Mouse (Mus musculus): ENCODE results near the gene Sez6l. TPM values are rescaled to one million over a fixed set of nuclear protein-coding genes. Genes with fewer than 3 reads are reported as not detected.

Gene Sez6l
- polyA plus RNA-seq (2012; ENCODE audit: insufficient read depth, insufficient read length, missing spikeins): not detected in 2 replicates

DNA sequence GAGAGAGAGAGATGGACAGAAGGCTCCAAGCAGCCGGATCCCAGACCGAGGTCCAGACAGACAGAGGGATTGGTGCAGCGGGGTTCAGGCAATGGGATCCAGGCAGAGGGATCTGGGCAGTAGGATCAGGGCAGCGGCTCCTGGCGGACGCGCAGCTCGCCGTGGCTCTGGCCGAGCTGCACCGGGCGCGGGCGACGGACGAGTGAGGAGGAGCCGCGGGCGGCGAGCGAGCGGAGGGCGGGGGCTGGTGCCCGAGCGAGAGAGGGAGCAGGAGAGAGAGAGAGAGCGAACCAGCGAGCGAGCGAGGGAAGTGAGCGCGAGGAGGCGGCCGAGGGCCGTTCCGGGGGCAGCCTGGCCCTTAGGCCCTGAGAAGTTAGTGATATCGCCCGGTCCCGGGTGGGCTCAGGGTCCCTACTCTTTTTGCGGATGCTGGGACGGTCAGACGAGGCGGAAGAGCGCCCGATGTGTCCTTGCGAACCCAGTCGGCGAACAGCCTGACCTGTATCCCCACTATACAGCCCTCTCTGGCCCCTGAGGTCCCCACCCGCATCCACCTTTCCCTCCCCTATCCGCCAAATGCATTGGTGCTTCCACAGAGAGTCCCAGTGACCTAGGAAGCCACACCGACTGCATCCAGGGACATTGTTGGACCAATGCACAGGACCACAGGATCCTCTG is at the start of gene Sez6l:
TSS of gene Sez6l (minus strand) at position 193 of the 678 bp plus-strand sequence.
- peak within 1 kb of the TSS; percentile 20; the same call in 1 of the 2 replicates for H3K4me3 ChIP-seq (ENCODE audit: insufficient read depth, low read depth, low read length)

GRCm38 (mm10) chr5:112625555-112626160 is 48.7 kb upstream of the Sez6l start:
- Histone ChIP-seq H3K4me1 (ENCODE audit: control insufficient read depth, insufficient read depth, insufficient read length, low read length) (peaks cover 6% of the 10 kb centered on the region), H3K4me3 (ENCODE audit: insufficient read depth, low read depth, low read length) (no peak overlapping the region), H3K27ac (replicated peaks; ENCODE audit: low read depth, low read length) (no peak overlapping the region)

More for the DNA sequence above, at the start of gene Sez6l:
- Histone ChIP-seq H3K27ac (replicated peaks; ENCODE audit: low read depth, low read length) (no peak within 1 kb of the TSS), H3K4me1 (ENCODE audit: control insufficient read depth, insufficient read depth, insufficient read length, low read length) (no peaks in the 10 kb centered on the region; the same call in 1 of the 2 replicates)

DNA sequence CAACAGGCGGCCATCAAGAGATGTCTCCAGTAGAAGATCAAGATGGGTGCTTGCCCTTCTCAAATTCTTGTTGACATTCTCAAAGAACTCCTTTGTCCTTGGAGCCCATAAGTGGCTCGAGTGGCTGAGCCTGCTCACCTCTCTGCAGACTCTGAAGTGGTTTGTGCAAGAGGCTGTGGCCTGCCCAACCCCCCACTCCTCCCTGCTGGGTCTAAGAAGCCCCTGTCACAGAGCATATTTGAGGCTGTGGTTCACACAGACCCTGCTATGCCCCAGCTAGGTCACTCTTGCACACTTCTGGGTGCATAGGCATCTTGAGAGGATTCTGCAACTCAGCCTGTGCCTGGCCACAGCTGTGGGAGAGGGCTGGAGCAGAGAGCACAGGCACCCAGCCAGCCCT is 46.0 kb upstream of the Sez6l start:
- no peak overlapping the region for H3K27ac ChIP-seq (replicated peaks; ENCODE audit: low read depth, low read length)
- H3K4me3 ChIP-seq (ENCODE audit: insufficient read depth, low read depth, low read length): no peak overlapping the region
- H3K4me1 ChIP-seq (ENCODE audit: control insufficient read depth, insufficient read depth, insufficient read length, low read length): no peaks in the 10 kb centered on the region

GRCm38 (mm10) chr5:112620256-112620655 is 43.3 kb upstream of the Sez6l start:
- no peaks in the 10 kb centered on the region for H3K4me1 ChIP-seq (ENCODE audit: control insufficient read depth, insufficient read depth, insufficient read length, low read length)
- H3K4me3 ChIP-seq (ENCODE audit: insufficient read depth, low read depth, low read length): no peak overlapping the region
- no peak overlapping the region for H3K27ac ChIP-seq (replicated peaks; ENCODE audit: low read depth, low read length)

DNA sequence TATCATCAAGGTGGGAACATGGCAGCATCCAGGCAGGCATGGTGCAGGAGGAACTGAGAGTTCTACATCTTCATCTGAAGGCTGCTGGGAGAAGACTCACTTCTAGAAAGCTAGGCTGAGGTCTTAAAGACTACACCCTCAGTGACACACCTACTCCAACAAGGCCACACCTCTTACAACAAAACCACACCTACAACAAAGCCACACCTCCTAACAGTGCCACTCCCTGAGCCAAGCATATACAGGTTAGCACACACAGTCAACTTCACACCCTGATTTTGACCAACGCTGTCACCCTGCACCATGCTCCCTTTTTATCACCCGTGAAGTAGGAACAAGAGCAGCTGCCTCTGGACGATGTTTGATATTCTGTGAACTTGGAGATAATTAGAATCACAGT is 42.4 kb upstream of the Sez6l start:
- Histone ChIP-seq H3K27ac (replicated peaks; ENCODE audit: low read depth, low read length) (no peak overlapping the region), H3K4me3 (ENCODE audit: insufficient read depth, low read depth, low read length) (no peak overlapping the region), H3K4me1 (ENCODE audit: control insufficient read depth, insufficient read depth, insufficient read length, low read length) (no peaks in the 10 kb centered on the region)

DNA sequence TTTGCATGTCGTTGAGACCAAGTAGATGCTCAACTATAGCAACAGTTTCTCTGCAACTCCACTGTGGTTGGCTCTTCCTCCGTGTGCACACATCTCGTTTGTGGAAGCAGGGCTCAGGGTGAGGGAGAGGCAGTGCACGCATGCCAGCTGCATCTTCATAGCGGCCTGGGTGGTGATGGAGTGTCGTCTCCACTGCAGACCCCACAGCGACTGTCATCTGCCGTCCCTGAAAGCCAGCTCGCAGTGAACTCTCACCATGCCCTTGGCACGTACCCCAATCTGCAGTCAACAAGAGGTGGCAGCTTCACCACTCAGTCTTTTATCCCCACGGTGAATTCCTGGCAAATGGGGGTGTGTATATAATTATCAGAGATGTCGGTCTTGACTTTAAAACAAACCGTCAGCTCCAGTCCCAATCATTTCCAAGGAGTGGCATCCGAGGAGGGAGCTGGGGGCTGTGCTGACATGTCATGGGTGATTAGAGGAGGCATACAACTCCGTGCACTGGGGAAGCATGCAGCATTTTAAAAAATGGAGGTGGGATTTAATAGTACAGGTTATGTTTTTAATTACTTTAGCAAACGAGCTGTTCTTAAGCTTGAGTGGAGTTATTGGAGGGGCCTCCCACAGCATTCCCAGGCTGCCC is 40.7 kb upstream of the Sez6l start:
- H3K4me1 ChIP-seq (ENCODE audit: control insufficient read depth, insufficient read depth, insufficient read length, low read length): no peaks in the 10 kb centered on the region
- no peak overlapping the region for H3K27ac ChIP-seq (replicated peaks; ENCODE audit: low read depth, low read length)
- H3K4me3 ChIP-seq (ENCODE audit: insufficient read depth, low read depth, low read length): no peak overlapping the region

- Histone ChIP-seq H3K4me1 (ENCODE audit: control insufficient read depth, insufficient read depth, insufficient read length, low read length) (no peaks in the 10 kb centered on the region), H3K27ac (replicated peaks; ENCODE audit: low read depth, low read length) (no peak overlapping the region), H3K4me3 (ENCODE audit: insufficient read depth, low read depth, low read length) (no peak overlapping the region)
Observed at GRCm38 (mm10) chr5:112615946-112616617, 39.1 kb upstream of the Sez6l start.

DNA sequence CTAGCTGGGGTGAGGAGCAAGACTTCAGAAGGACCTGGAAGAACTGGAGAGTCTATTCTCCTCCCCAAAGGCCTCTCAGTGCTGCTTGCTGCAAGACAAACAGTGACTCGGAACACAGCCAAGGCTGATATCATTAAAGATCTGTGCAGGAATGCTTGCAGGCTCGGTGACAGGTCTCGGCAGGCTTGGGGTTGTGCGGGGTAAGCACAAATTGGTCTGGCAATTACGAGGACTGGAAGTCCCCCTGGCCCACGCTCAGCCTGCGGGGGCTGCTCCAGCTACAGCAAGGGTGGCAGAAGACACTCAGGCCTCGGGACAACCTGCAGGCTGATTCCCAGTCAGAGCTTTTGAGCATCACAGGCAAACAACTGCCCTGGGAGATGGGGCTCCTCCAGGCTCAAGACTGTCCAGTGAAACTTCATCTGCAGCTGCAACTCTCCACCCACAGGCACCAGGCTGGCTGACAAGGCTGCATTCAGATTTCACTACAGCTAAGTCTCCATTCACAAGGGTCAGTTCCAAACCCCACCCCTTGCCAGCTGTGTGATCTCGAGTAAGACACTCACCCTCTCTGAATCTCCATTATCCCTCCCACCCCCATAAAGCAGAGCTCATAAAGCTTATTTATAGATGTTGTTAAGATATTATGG is 31.0 kb upstream of the Sez6l start:
- H3K4me3 ChIP-seq (ENCODE audit: insufficient read depth, low read depth, low read length): no peak overlapping the region
- no peaks in the 10 kb centered on the region for H3K4me1 ChIP-seq (ENCODE audit: control insufficient read depth, insufficient read depth, insufficient read length, low read length)
- H3K27ac ChIP-seq (replicated peaks; ENCODE audit: low read depth, low read length): no peak overlapping the region

DNA sequence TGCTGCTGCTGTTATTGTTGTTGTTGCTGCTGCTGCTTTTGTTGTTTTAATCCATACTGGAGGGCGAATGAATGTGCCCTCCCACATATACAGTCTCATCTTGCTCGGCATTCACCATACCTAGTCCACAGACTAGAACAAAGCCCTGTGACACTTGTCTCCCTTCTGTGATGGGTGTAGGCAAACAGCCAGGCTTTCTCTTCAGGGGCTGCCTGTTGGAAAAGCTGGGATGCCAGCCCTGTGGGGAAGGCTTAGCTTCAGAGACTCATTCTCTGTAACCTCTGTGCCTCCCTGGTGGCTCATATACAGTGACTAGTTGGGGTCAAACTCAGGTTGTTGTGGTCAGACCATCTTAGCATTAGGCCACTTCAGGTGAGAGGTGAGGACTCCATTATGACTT is 30.1 kb upstream of the Sez6l start:
- Histone ChIP-seq H3K4me3 (ENCODE audit: insufficient read depth, low read depth, low read length) (no peak overlapping the region), H3K4me1 (ENCODE audit: control insufficient read depth, insufficient read depth, insufficient read length, low read length) (no peaks in the 10 kb centered on the region), H3K27ac (replicated peaks; ENCODE audit: low read depth, low read length) (no peak overlapping the region)

- Histone ChIP-seq H3K27ac (replicated peaks; ENCODE audit: low read depth, low read length) (no peak overlapping the region), H3K4me1 (ENCODE audit: control insufficient read depth, insufficient read depth, insufficient read length, low read length) (no peaks in the 10 kb centered on the region)
Observed at GRCm38 (mm10) chr5:112605371-112605770, 28.4 kb upstream of the Sez6l start.

DNA sequence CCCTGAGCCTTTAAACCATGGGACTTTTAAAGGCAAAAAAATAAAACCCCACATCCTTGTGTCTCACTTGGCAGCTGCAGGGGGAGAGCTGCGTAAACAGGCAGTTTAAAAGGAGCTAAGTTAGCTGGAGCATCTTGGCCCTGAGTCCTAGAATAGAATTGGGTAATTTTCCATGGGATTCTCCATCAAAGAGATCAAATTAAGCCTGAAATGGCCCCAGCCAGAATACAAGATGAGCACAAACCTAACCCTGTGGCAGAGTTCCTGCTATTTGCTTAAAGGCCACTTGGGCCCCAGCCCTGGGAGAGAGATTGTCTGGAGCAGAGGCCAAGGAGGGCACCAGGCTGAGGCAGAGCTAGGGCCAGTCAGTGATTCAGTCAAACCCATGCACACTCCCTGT is 27.3 kb upstream of the Sez6l start:
- no peaks in the 10 kb centered on the region for H3K4me1 ChIP-seq (ENCODE audit: control insufficient read depth, insufficient read depth, insufficient read length, low read length)
- H3K27ac ChIP-seq (replicated peaks; ENCODE audit: low read depth, low read length): no peak overlapping the region

More at GRCm38 (mm10) chr5:112605371-112605770, 28.4 kb upstream of the Sez6l start:
- H3K4me3 ChIP-seq (ENCODE audit: insufficient read depth, low read depth, low read length): no peak overlapping the region

GRCm38 (mm10) chr5:112603594-112603993 is 26.6 kb upstream of the Sez6l start:
- no peaks in the 10 kb centered on the region for H3K4me1 ChIP-seq (ENCODE audit: control insufficient read depth, insufficient read depth, insufficient read length, low read length)
- no peak overlapping the region for H3K27ac ChIP-seq (replicated peaks; ENCODE audit: low read depth, low read length)
- H3K4me3 ChIP-seq (ENCODE audit: insufficient read depth, low read depth, low read length): no peak overlapping the region

More for the DNA sequence above, 27.3 kb upstream of the Sez6l start:
- no peak overlapping the region for H3K4me3 ChIP-seq (ENCODE audit: insufficient read depth, low read depth, low read length)

GRCm38 (mm10) chr5:112600309-112600939 is 23.4 kb upstream of the Sez6l start:
- Histone ChIP-seq H3K27ac (replicated peaks; ENCODE audit: low read depth, low read length) (no peak overlapping the region), H3K4me3 (ENCODE audit: insufficient read depth, low read depth, low read length) (no peak overlapping the region), H3K4me1 (ENCODE audit: control insufficient read depth, insufficient read depth, insufficient read length, low read length) (peaks cover 4% of the 10 kb centered on the region; the same call in 1 of the 2 replicates)

DNA sequence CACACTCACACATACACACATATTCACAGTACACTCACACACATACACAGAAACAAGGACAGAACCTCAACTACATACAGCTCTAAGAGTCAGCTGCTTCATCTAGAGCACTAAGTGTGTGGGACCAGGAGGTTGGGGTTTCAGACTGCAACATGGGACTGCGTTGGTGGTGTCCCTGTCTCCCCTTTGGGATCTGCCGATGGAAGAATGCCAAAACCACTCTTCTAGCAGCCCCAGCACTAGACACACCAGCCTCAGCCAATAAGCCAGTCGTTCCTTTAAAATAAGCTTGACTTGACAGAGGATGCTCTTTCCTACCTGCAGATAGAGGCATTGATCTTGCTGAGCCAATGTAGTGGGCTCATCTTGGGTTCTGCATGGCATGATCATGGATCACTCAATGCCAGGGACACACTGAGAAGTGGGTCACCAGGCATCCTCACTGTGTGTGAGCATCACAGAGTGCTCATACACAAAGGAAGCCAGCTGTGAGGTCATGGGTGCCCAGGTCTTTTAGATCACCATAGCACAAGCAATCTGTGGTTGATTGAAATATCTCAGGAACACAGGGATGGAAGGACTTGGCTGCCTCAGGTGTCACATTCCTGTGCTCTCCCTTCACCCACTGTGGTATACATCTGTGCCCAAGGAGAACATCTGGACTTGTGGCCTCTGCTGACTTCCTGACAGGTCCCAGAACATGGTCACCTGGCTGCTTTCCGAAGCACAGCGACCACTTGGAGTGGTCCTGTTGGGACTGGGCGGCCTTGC is 22.7 kb upstream of the Sez6l start:
- Histone ChIP-seq H3K4me1 (ENCODE audit: control insufficient read depth, insufficient read depth, insufficient read length, low read length) (peaks cover 4% of the 10 kb centered on the region; the same call in 1 of the 2 replicates), H3K4me3 (ENCODE audit: insufficient read depth, low read depth, low read length) (no peak overlapping the region), H3K27ac (replicated peaks; ENCODE audit: low read depth, low read length) (no peak overlapping the region)

Data from brown adipose tissue, adult 24 weeks (tissue).